Mouse (Mus musculus) spleen, adult 2 months (tissue): ENCODE data around the gene Gm11077. TPM values are rescaled to one million over a fixed set of nuclear protein-coding genes. Genes with fewer than 3 reads are reported as not detected.

Source experiments
- DNase-seq, 2 experiments: peaks; one replicate each; pipeline versions ENCODE4 v3.0.0 to v3.0.0-alpha.2; 2012 to 2021; ENCODE audit warnings: low spot score in 2 of 2, low read depth in 1 of 2
- H3K27ac ChIP-seq: fragments of 200-500 bp; 2 replicates; pipeline ENCODE4 v1.5.1; 2012; ENCODE audit warnings: low read length, inconsistent platforms; ENCODE audit not compliant: insufficient read depth
- H3K27me3 ChIP-seq: fragments of 200-500 bp; 2 replicates; pipeline ENCODE4 v1.6.1; 2012; ENCODE audit warnings: mild to moderate bottlenecking, moderate library complexity, low read length, inconsistent platforms; ENCODE audit not compliant: control insufficient read depth, insufficient read depth
- H3K36me3 ChIP-seq: fragments of 200-500 bp; 2 replicates; pipeline ENCODE4 v1.6.1; 2012; ENCODE audit warnings: mild to moderate bottlenecking, low read length, inconsistent platforms; ENCODE audit not compliant: control insufficient read depth, insufficient read depth
- H3K4me1 ChIP-seq: fragments of 200-500 bp; 2 replicates; pipeline ENCODE4 v1.6.1; 2011; ENCODE audit warnings: inconsistent platforms; ENCODE audit not compliant: control insufficient read depth, insufficient read depth, insufficient read length
- H3K4me3 ChIP-seq: fragments of 200-500 bp; 2 replicates; pipeline ENCODE4 v1.5.1; 2011; ENCODE audit warnings: mild to moderate bottlenecking, inconsistent platforms; ENCODE audit not compliant: insufficient read depth, insufficient read length; ENCODE audit errors: extremely low read depth
- CTCF ChIP-seq: fragments of 200-500 bp; IDR thresholded peaks from 2 replicates; pipeline ENCODE4 v1.5.1; 2011; ENCODE audit warnings: mild to moderate bottlenecking, inconsistent platforms; ENCODE audit not compliant: insufficient read depth, insufficient read length, insufficient replicate concordance; ENCODE audit errors: extremely low read depth
- POLR2A ChIP-seq: fragments of 200-500 bp; IDR thresholded peaks from 2 replicates; pipeline ENCODE4 v1.6.1; 2011; ENCODE audit warnings: low read depth, low read length, inconsistent platforms
- WGBS: fragments of 180-500 bp; shearing (Covaris S2); methylation state at CpG from one replicate; pipeline ENCODE4 v1.1.7; 2018; 5-methylcytosine and 5-hydroxymethylcytosine counted together
- polyA plus RNA-seq: library from polyadenylated mRNA; depleted of rRNA; stranded (reverse); fragments of >200 nt; gene quantifications from 2 replicates; pipeline ENCODE4 v1.2.3, GENCODE M21; 2012

The Gm11077 gene
- polyA plus RNA-seq, 1 experiment = not detected

- TF ChIP-seq POLR2A (no peak), CTCF (no peak)
- Histone ChIP-seq H3K27me3 (no peaks in the 10 kb centered on the region; the same call in 1 of the 2 replicates), H3K4me1 (no peaks in the 10 kb centered on the region), H3K27ac (no peak overlapping the region), H3K36me3 (no peaks in the 10 kb centered on the region), H3K4me3 (no peak overlapping the region)
- DNase-seq = no peak
- WGBS = 82% methylated on average over 3 of the region's 3 CpGs
Observed at GRCm38 (mm10) chr6:140745586-140745985, 16.5 kb downstream of the Gm11077 start.

DNA sequence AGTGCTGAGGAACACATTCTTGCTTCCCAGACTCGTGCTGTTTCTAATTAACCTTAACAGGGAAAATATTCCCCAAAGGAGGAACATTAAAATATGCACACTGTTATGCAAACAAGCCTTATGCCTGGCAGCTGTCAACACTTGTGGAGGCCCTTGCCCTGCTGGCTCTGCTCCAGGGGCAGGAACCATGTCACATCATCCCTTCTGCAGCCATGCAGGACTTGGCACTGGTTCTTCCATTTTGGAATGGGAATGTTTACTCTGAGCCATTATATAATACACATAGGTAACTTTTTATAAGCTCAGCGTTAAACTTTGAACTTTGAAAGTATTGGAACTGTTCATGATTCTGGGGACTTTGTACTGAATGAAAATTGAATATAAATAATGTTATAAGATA, 18.5 kb downstream of the Gm11077 start:
- no peak overlapping the region for H3K27ac ChIP-seq
- no peak for DNase-seq

DNA sequence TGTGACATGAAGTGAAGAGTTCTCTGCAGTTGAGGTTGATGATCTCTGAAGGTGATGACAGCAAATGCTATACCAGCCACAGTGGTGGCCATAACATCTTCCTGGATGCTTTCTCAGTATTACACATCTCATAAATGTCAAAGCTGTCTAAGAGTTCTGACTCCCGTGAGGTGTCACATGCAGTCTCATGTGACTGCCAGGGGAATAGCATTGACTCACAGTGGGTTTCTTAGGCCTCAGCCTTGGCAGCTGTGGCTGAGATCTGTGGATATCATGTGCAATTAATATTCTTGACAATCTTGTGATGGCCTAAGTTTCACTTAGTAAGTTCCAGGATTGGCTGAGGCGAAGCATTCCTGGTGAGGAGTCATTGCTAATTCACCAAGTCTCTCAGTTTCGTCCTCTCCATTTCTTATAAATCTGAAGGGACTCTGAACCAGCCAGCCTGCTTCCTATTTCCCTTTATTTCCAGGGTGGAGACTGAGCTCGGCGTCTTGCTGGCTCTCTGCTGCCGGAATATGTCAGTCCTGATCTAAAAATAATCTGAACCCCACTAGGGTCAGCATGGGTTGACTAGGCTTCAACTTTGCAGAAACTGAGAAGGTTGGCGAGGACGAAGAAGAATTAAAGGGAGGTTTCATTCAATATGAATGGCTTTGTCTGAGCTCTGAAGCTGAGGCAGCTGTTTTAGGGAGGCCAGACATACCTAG, 21.4 kb downstream of the Gm11077 start:
- H3K4me1 ChIP-seq = no peaks in the 10 kb centered on the region
- no peak overlapping the region for H3K4me3 ChIP-seq
- TF ChIP-seq POLR2A (no peak), CTCF (no peak)
- no peaks in the 10 kb centered on the region; the same call in 1 of the 2 replicates for H3K27me3 ChIP-seq
- no peaks in the 10 kb centered on the region for H3K36me3 ChIP-seq
- 80% methylated on average over 8 of the region's 8 CpGs for WGBS
- no peak for DNase-seq
- no peak overlapping the region for H3K27ac ChIP-seq

More for the DNA sequence above, 18.5 kb downstream of the Gm11077 start:
- Histone ChIP-seq H3K27me3 (no peaks in the 10 kb centered on the region; the same call in 1 of the 2 replicates), H3K4me1 (no peaks in the 10 kb centered on the region), H3K36me3 (no peaks in the 10 kb centered on the region), H3K4me3 (no peak overlapping the region)
- 72% methylated on average over 2 of the region's 2 CpGs for WGBS
- no peak for TF ChIP-seq CTCF
- no peak for TF ChIP-seq POLR2A

DNA sequence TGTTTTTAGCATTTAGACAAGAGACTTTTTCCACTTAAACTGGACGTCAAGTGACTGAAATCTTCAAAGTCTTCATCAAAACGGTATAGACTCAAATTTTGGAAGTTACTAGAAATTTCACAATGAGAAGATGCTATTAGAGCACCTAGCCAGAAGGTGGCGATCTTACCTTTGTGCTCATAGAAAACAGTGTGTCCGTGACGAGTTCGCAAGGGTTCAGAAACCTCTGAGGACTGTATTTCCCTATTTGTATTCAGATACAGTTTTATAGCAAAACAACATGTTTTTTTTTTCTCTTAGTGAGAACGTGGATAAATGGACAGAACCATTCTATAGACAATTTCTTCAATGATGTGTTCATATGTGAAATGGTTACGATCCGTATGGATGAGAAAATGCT, 37.3 kb downstream of the Gm11077 start:
- H3K27me3 ChIP-seq = no peaks in the 10 kb centered on the region; the same call in 1 of the 2 replicates
- TF ChIP-seq POLR2A = no peak
- peak; percentile 37; the same call in 1 of the 2 replicates for TF ChIP-seq CTCF
- WGBS = 25% methylated on average over 9 of the region's 9 CpGs
- peak; percentile 10 to 21 for DNase-seq
- no peak overlapping the region for H3K4me3 ChIP-seq
- no peak overlapping the region for H3K27ac ChIP-seq
- H3K36me3 ChIP-seq = no peaks in the 10 kb centered on the region
- no peaks in the 10 kb centered on the region for H3K4me1 ChIP-seq

GRCm38 (mm10) chr6:140767237-140767636, 38.2 kb downstream of the Gm11077 start:
- H3K27ac ChIP-seq = no peak overlapping the region
- H3K4me3 ChIP-seq = no peak overlapping the region
- 36% methylated on average over 6 of the region's 6 CpGs for WGBS
- H3K27me3 ChIP-seq = no peaks in the 10 kb centered on the region; the same call in 1 of the 2 replicates
- no peak for TF ChIP-seq CTCF
- no peak for TF ChIP-seq POLR2A
- no peaks in the 10 kb centered on the region for H3K4me1 ChIP-seq
- DNase-seq = no peak
- no peaks in the 10 kb centered on the region for H3K36me3 ChIP-seq

DNA sequence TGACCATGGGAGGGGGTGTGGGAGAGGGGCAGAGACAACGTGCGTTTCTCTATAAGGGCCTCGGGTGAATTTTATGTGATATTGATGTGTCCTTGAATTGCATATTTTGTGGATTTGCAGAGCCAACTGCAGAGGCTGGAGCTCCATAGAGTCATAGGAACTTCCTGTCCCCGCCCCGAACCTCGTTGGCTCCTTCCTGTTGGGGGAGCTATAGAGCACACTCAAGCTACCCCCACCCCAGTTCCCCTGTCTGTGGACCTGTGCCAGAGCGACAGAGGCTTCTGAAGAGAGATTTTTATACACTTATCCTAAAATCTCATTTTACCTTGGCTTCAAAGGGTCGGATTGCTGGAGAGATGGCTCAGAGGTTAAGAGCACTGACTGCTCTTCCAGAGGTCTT, 39.1 kb downstream of the Gm11077 start:
- Histone ChIP-seq H3K36me3 (no peaks in the 10 kb centered on the region), H3K27ac (no peak overlapping the region), H3K27me3 (no peaks in the 10 kb centered on the region; the same call in 1 of the 2 replicates), H3K4me3 (no peak overlapping the region), H3K4me1 (no peaks in the 10 kb centered on the region)
- no peak for DNase-seq
- no peak for TF ChIP-seq CTCF
- no peak for TF ChIP-seq POLR2A
- 67% methylated on average over 8 of the region's 8 CpGs for WGBS
